Mouse (Mus musculus) stomach, postnatal 0 days (tissue): ENCODE results near the gene Oas1a. TPM values are rescaled to one million over a fixed set of nuclear protein-coding genes. Genes with fewer than 3 reads are reported as not detected.
"Not testable (repeated sequence)": the region's sequence is repeated elsewhere in the genome, so short reads cannot be mapped to it uniquely, and the experiment has no call there.

Experiments used
- ATAC-seq: fragments of 200-750 bp; cut with Nextera tagmentation; 2 replicates; pipeline ENCODE4 v1.8.0; 2017; ENCODE audit not compliant: low FRiP score, low TSS enrichment
- DNase-seq: peaks from one replicate; pipeline ENCODE4 v3.0.0-alpha.2; 2016; ENCODE audit warnings: low spot score
- H3K27ac ChIP-seq: fragments of 300-500 bp; sonication (generic); replicated peaks from 2 replicates; pipeline ENCODE4 v1.5.1; 2014; ENCODE audit warnings: mild to moderate bottlenecking, control low read depth
- H3K27me3 ChIP-seq: fragments of 300-500 bp; sonication (generic); 2 replicates; pipeline ENCODE4 v1.6.1; 2014; ENCODE audit warnings: low read length; ENCODE audit not compliant: control insufficient read depth, insufficient read depth
- H3K36me3 ChIP-seq: fragments of 300-500 bp; sonication (generic); 2 replicates; pipeline ENCODE4 v1.6.1; 2014; ENCODE audit warnings: low read length, mixed read lengths; ENCODE audit not compliant: control insufficient read depth, insufficient read depth
- H3K4me1 ChIP-seq: fragments of 300-500 bp; sonication (generic); replicated peaks from 2 replicates; pipeline ENCODE4 v1.6.1; 2014; ENCODE audit warnings: antibody characterized with exemption; ENCODE audit not compliant: control insufficient read depth, insufficient read depth
- H3K4me2 ChIP-seq: fragments of 300-500 bp; sonication (generic); replicated peaks from 2 replicates; pipeline ENCODE4 v1.6.1; 2014; ENCODE audit warnings: low read depth, mild to moderate bottlenecking, control low read depth, moderate library complexity
- H3K4me3 ChIP-seq: fragments of 300-500 bp; sonication (generic); 2 replicates; pipeline ENCODE4 v1.5.1; 2014; ENCODE audit warnings: low read depth, low read length, control low read depth
- H3K9ac ChIP-seq: fragments of 300-500 bp; sonication (generic); 2 replicates; pipeline ENCODE4 v1.6.1; 2014; ENCODE audit warnings: mild to moderate bottlenecking, low read length, control low read depth, mixed read lengths
- H3K9me3 ChIP-seq: fragments of 300-500 bp; sonication (generic); 2 replicates; pipeline ENCODE4 v1.6.1; 2016; ENCODE audit warnings: low read length; ENCODE audit not compliant: control insufficient read depth
- CTCF ChIP-seq: IDR thresholded peaks from 2 replicates; pipeline ENCODE4 v1.5.1; 2016; ENCODE audit warnings: antibody characterized with exemption, low read depth, mild to moderate bottlenecking, moderate library complexity
- EP300 ChIP-seq: optimal IDR thresholded peaks from 2 replicates; pipeline ENCODE3; 2016; ENCODE audit warnings: antibody characterized with exemption
- WGBS: fragments of 180-500 bp; shearing (Covaris S2); extraction: QIAGEN DNeasy Blood & Tissue Kit; methylation state at CpG from one replicate; pipeline ENCODE4 v1.1.7; 2014; 5-methylcytosine and 5-hydroxymethylcytosine counted together
- polyA plus RNA-seq: library from polyadenylated mRNA; unstranded; fragments of >200 nt; fragmentation: Nextera tagmentation; extraction: Ambion mirVana; gene quantifications from 2 replicates; pipeline ENCODE4 v1.2.1, GENCODE M21; 2015

Gene Oas1a
- polyA plus RNA-seq, 1 experiment from 2014 or later, result 16.1 TPM

- WGBS, result 41% methylated on average over 8 of the region's 8 CpGs
- not testable (repeated sequence) for H3K9ac ChIP-seq, DNase-seq, H3K9me3 ChIP-seq, H3K4me2 ChIP-seq, H3K27me3 ChIP-seq, H3K36me3 ChIP-seq, H3K4me3 ChIP-seq, ATAC-seq, H3K4me1 ChIP-seq, H3K27ac ChIP-seq
- TF ChIP-seq CTCF, result peak; percentile 34
These were observed 6.9 kb upstream of the Oas1a start, which contains the start of gene Oas1d for GRCm38 (mm10) chr5:120914204-120914603. TSS of gene Oas1d (plus strand) at chr5:120914536.

- Histone ChIP-seq H3K4me1 (no peaks in the 10 kb centered on the region), H3K9ac (no peak overlapping the region), H3K9me3 (no peaks in the 10 kb centered on the region), H3K36me3 (no peaks in the 10 kb centered on the region), H3K27me3 (no peaks in the 10 kb centered on the region), H3K4me3 (no peak overlapping the region), H3K27ac (no peak overlapping the region), H3K4me2 (no peak overlapping the region)
- WGBS, result 52% methylated on average over 7 of the region's 7 CpGs
- DNase-seq (no peak), ATAC-seq (no peak)
- TF ChIP-seq CTCF (no peak), EP300 (no peak)
These were observed 1.0 kb upstream of the Oas1a start for GRCm38 (mm10) chr5:120908196-120908920.

GRCm38 (mm10) chr5:120902056-120902455 is 5.3 kb downstream of the Oas1a start:
- Histone ChIP-seq H3K27ac (no peak overlapping the region), H3K27me3 (no peaks in the 10 kb centered on the region), H3K36me3 (no peaks in the 10 kb centered on the region), H3K4me2 (no peak overlapping the region), H3K9ac (no peak overlapping the region), H3K4me1 (no peaks in the 10 kb centered on the region), H3K9me3 (no peaks in the 10 kb centered on the region), H3K4me3 (no peak overlapping the region)
- 88% methylated on average over 5 of the region's 5 CpGs for WGBS
- no peak for TF ChIP-seq EP300
- TF ChIP-seq CTCF, result no peak
- DNase-seq (no peak), ATAC-seq (no peak)

- H3K9ac ChIP-seq, result no peak overlapping the region
- ATAC-seq (no peak), DNase-seq (no peak)
- H3K9me3 ChIP-seq, result no peaks in the 10 kb centered on the region
- H3K36me3 ChIP-seq, result no peaks in the 10 kb centered on the region
- no peaks in the 10 kb centered on the region for H3K27me3 ChIP-seq
- H3K4me3 ChIP-seq, result no peak overlapping the region
- no peak overlapping the region for H3K4me2 ChIP-seq
- H3K27ac ChIP-seq, result no peak overlapping the region
- TF ChIP-seq CTCF (no peak), EP300 (no peak)
- no peaks in the 10 kb centered on the region for H3K4me1 ChIP-seq
- WGBS, result 33% methylated on average over 1 of the region's 1 CpGs
These were observed 6.7 kb downstream of the Oas1a start for GRCm38 (mm10) chr5:120900666-120901065.

GRCm38 (mm10) chr5:120898726-120899125 is 8.6 kb downstream of the Oas1a start:
- no peak for DNase-seq
- Histone ChIP-seq H3K27ac (no peak overlapping the region), H3K27me3 (no peaks in the 10 kb centered on the region), H3K9me3 (no peaks in the 10 kb centered on the region), H3K9ac (no peak overlapping the region), H3K4me1 (no peaks in the 10 kb centered on the region), H3K4me2 (no peak overlapping the region), H3K36me3 (no peaks in the 10 kb centered on the region), H3K4me3 (no peak overlapping the region)
- TF ChIP-seq CTCF, result no peak
- TF ChIP-seq EP300, result no peak
- no peak for ATAC-seq

- Histone ChIP-seq H3K27me3 (no peaks in the 10 kb centered on the region), H3K27ac (no peak overlapping the region), H3K9ac (no peak overlapping the region), H3K4me2 (no peak overlapping the region), H3K4me1 (no peaks in the 10 kb centered on the region), H3K9me3 (no peaks in the 10 kb centered on the region), H3K4me3 (no peak overlapping the region), H3K36me3 (no peaks in the 10 kb centered on the region)
- no peak for ATAC-seq
- TF ChIP-seq EP300, result no peak
- TF ChIP-seq CTCF, result no peak
- no peak for DNase-seq
- 90% methylated on average over 6 of the region's 6 CpGs for WGBS
These were observed 9.0 kb downstream of the Oas1a start for GRCm38 (mm10) chr5:120898307-120898706.
